Comparison of ENCODE assay signal across 12 mouse cellular contexts in the genomic region with DNA sequence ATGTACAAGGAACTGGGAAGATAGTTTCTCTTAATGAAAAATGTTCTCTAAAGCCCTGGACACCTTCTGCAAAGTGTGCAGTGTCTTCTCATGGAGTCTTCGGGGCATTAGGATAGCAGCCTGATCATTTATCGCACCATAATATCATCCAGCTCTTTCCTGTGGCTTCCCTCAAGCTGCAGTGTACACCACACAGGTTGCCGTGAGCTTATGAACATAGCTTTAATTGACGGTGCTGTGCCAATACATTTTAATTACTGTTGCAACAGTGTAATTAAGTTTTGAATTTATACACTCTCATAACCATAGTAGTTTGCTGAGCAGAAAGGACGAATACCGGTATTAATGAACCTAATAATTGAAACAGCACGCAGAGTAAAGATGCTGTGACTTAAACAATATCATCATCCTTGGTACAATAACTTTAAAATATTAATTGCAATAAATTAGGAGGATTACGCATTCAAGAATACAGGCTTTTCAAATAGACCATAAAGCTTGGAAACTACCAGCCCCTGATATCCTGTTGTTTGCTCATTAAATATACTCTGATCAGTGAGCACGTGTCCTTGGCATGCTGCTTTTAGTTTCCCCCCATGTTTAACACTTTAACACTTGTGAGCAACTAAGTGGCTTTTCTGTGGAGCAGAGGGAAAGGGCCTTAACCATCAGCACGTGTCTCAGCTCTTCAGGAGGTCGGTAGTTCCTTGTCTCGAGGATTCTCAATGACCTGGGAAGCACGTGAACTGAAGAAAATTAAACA.
"Had no signal": no experiment of that assay in that cellular context is flagged by ENCODE, and none has a peak within 500 bp of the region (broad histone marks: within the 10 kb centered on the region; RNA-seq: fewer than 3 reads in every experiment).

No protein-coding gene starts in this region.

- H3K36me3 ChIP-seq: liver, embryonic 13.5 days; neural tube, embryonic 12.5 days had no signal

- ATAC-seq: intestine, postnatal 0 days; liver, postnatal 0 days had no signal

- H3K27me3 ChIP-seq: liver, embryonic 13.5 days; neural tube, embryonic 12.5 days had no signal

- DNase-seq: kidney, adult 8-10 months; kidney, postnatal 25 days; liver; liver, embryonic 13.5 days; liver, postnatal 0 days; right cerebral cortex, adult 18-20 months; right cerebral cortex, postnatal 25 days; thymus, postnatal 36 days had no signal

- H3K4me2 ChIP-seq: liver, embryonic 13.5 days; neural tube, embryonic 12.5 days had no signal

- H3K9me3 ChIP-seq: liver, embryonic 13.5 days; neural tube, embryonic 12.5 days had no signal

- H3K4me3 ChIP-seq: left cerebral cortex, adult 2 months; liver, embryonic 13.5 days; myocyte; neural tube, embryonic 12.5 days had no signal

- H3K27ac ChIP-seq: left cerebral cortex, adult 2 months; liver, embryonic 13.5 days; neural tube, embryonic 12.5 days had no signal

- H3K4me1 ChIP-seq: neural tube, embryonic 12.5 days had no signal

- H3K9ac ChIP-seq: liver, embryonic 13.5 days; liver, postnatal 0 days; neural tube, embryonic 12.5 days had no signal
